Mouse (Mus musculus) midbrain, postnatal 0 days (tissue): ENCODE results near the gene Cnksr3. TPM values are rescaled to one million over a fixed set of nuclear protein-coding genes. Genes with fewer than 3 reads are reported as not detected.

ENCODE experiments used
- ATAC-seq: fragments of 200-750 bp; cut with Nextera tagmentation; 2 replicates; pipeline ENCODE4 v1.8.0; 2017; ENCODE audit warnings: moderate number of reproducible peaks, mild to moderate bottlenecking, moderate TSS enrichment, moderate library complexity; ENCODE audit not compliant: low FRiP score
- DNase-seq: peaks from one replicate; pipeline ENCODE4 v3.0.0-alpha.2; 2015; ENCODE audit warnings: low spot score
- H3K27ac ChIP-seq: fragments of 300-500 bp; sonication (generic); 2 replicates; pipeline ENCODE4 v1.5.1; 2014; ENCODE audit warnings: low read depth, mild to moderate bottlenecking, low read length, mixed read lengths
- H3K27me3 ChIP-seq: fragments of 300-500 bp; sonication (generic); 2 replicates; pipeline ENCODE4 v1.6.1; 2014; ENCODE audit warnings: low read length, control low read depth, mixed read lengths; ENCODE audit not compliant: insufficient read depth
- H3K36me3 ChIP-seq: fragments of 300-500 bp; sonication (generic); 2 replicates; pipeline ENCODE4 v1.6.1; 2014; ENCODE audit warnings: low read length, control low read depth, mixed read lengths; ENCODE audit not compliant: insufficient read depth
- H3K4me1 ChIP-seq: fragments of 300-500 bp; sonication (generic); 2 replicates; pipeline ENCODE4 v1.6.1; 2014; ENCODE audit warnings: mild to moderate bottlenecking, control low read depth, antibody characterized with exemption, low read length, mixed read lengths; ENCODE audit not compliant: insufficient read depth
- H3K4me2 ChIP-seq: fragments of 300-500 bp; sonication (generic); 2 replicates; pipeline ENCODE4 v1.6.1; 2014; ENCODE audit warnings: low read depth, mild to moderate bottlenecking, low read length, mixed read lengths; ENCODE audit not compliant: poor library complexity, severe bottlenecking
- H3K4me3 ChIP-seq: fragments of 300-500 bp; sonication (generic); 2 replicates; pipeline ENCODE4 v1.5.1; 2014; ENCODE audit warnings: low read depth, mild to moderate bottlenecking, low read length, moderate library complexity
- H3K9ac ChIP-seq: fragments of 300-500 bp; sonication (generic); replicated peaks from 2 replicates; pipeline ENCODE4 v1.6.1; 2014; ENCODE audit warnings: mild to moderate bottlenecking, low read length, moderate library complexity, mixed read lengths; ENCODE audit not compliant: poor library complexity, severe bottlenecking
- H3K9me3 ChIP-seq: fragments of 300-500 bp; sonication (generic); 2 replicates; pipeline ENCODE4 v1.6.1; 2016; ENCODE audit warnings: low read length, control low read depth
- CTCF ChIP-seq: IDR thresholded peaks from 2 replicates; pipeline ENCODE4 v1.5.1; 2016; ENCODE audit warnings: antibody characterized with exemption, mild to moderate bottlenecking
- WGBS: fragments of 180-500 bp; shearing (Covaris S2); extraction: QIAGEN DNeasy Blood & Tissue Kit; methylation state at CpG from one replicate; pipeline ENCODE4 v1.1.7; 2014; 5-methylcytosine and 5-hydroxymethylcytosine counted together
- polyA plus RNA-seq: library from polyadenylated mRNA; unstranded; fragments of >200 nt; fragmentation: Nextera tagmentation; extraction: Ambion mirVana; gene quantifications from 2 replicates; pipeline ENCODE4 v1.2.1, GENCODE M21; 2015
- total RNA-seq: library from RNA; depleted of rRNA; stranded (reverse); fragments of >200 nt; gene quantifications from 2 replicates; pipeline ENCODE4 v1.2.3, GENCODE M21; 2014

Gene Cnksr3
- total and polyA plus RNA-seq, 2 experiments from 2014 or later = 1.8 to 4.1 TPM

- Histone ChIP-seq H3K4me1 (no peaks in the 10 kb centered on the region; the same call in 1 of the 2 replicates), H3K4me2 (no peak overlapping the region), H3K27ac (no peak overlapping the region), H3K36me3 (no peaks in the 10 kb centered on the region), H3K9me3 (no peaks in the 10 kb centered on the region), H3K4me3 (no peak overlapping the region), H3K27me3 (no peaks in the 10 kb centered on the region), H3K9ac (no peak overlapping the region)
- no peak for ATAC-seq
- no peak for DNase-seq
- WGBS = 89% methylated on average over 9 of the region's 9 CpGs
- TF ChIP-seq CTCF = no peak
These were observed 20.2 kb downstream of the Cnksr3 start for GRCm38 (mm10) chr10:7191721-7192413.

GRCm38 (mm10) chr10:7189194-7189593 is 22.8 kb downstream of the Cnksr3 start:
- no peaks in the 10 kb centered on the region for H3K9me3 ChIP-seq
- no peaks in the 10 kb centered on the region for H3K36me3 ChIP-seq
- H3K27me3 ChIP-seq = no peaks in the 10 kb centered on the region
- H3K4me2 ChIP-seq = no peak overlapping the region
- ATAC-seq (no peak), DNase-seq (no peak)
- no peak overlapping the region for H3K9ac ChIP-seq
- no peaks in the 10 kb centered on the region for H3K4me1 ChIP-seq
- 77% methylated on average over 6 of the region's 6 CpGs for WGBS
- H3K4me3 ChIP-seq = no peak overlapping the region
- no peak overlapping the region for H3K27ac ChIP-seq
- TF ChIP-seq CTCF = no peak

GRCm38 (mm10) chr10:7187881-7188280 is 24.2 kb downstream of the Cnksr3 start:
- no peak for TF ChIP-seq CTCF
- no peaks in the 10 kb centered on the region for H3K4me1 ChIP-seq
- no peak overlapping the region for H3K9ac ChIP-seq
- no peaks in the 10 kb centered on the region for H3K36me3 ChIP-seq
- H3K27ac ChIP-seq = no peak overlapping the region
- no peak overlapping the region for H3K4me3 ChIP-seq
- no peak for DNase-seq
- H3K4me2 ChIP-seq = no peak overlapping the region
- H3K9me3 ChIP-seq = no peaks in the 10 kb centered on the region
- H3K27me3 ChIP-seq = no peaks in the 10 kb centered on the region
- 72% methylated on average over 7 of the region's 7 CpGs for WGBS
- no peak for ATAC-seq

DNA sequence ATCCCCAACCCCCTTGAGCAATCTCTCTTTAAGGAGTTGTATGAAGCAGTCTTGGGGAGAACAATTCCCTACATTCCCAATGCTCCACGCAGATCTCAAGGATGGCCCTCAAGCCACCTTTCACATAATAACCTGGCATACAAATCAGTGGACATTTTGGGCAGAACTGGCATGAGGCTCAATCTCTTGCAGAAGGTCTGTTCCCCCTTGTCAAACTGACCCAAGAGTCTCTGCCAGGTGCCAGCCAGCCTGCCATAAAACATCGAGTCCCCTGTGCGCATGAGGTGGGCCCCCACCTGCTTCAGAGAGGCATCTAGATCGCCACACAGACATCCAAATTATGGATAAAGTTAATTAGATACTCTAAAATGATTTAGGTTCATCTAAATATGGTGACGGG is 25.0 kb downstream of the Cnksr3 start:
- ATAC-seq = no peak

GRCm38 (mm10) chr10:7186018-7186417 is 26.0 kb downstream of the Cnksr3 start:
- no peaks in the 10 kb centered on the region for H3K27me3 ChIP-seq
- TF ChIP-seq CTCF = no peak
- no peak overlapping the region for H3K9ac ChIP-seq
- ATAC-seq = no peak
- no peak overlapping the region for H3K4me3 ChIP-seq
- no peaks in the 10 kb centered on the region for H3K4me1 ChIP-seq
- H3K27ac ChIP-seq = no peak overlapping the region
- H3K36me3 ChIP-seq = no peaks in the 10 kb centered on the region
- WGBS = 94% methylated on average over 5 of the region's 5 CpGs
- no peak for DNase-seq
- H3K4me2 ChIP-seq = no peak overlapping the region
- H3K9me3 ChIP-seq = no peaks in the 10 kb centered on the region

More for the DNA sequence above, 25.0 kb downstream of the Cnksr3 start:
- no peak overlapping the region for H3K9ac ChIP-seq
- no peaks in the 10 kb centered on the region for H3K27me3 ChIP-seq
- H3K4me2 ChIP-seq = no peak overlapping the region
- no peak for DNase-seq
- no peak overlapping the region for H3K27ac ChIP-seq
- H3K4me1 ChIP-seq = no peaks in the 10 kb centered on the region
- H3K9me3 ChIP-seq = no peaks in the 10 kb centered on the region
- H3K4me3 ChIP-seq = no peak overlapping the region
- H3K36me3 ChIP-seq = no peaks in the 10 kb centered on the region
- no peak for TF ChIP-seq CTCF
- 93% methylated on average over 5 of the region's 5 CpGs for WGBS

DNA sequence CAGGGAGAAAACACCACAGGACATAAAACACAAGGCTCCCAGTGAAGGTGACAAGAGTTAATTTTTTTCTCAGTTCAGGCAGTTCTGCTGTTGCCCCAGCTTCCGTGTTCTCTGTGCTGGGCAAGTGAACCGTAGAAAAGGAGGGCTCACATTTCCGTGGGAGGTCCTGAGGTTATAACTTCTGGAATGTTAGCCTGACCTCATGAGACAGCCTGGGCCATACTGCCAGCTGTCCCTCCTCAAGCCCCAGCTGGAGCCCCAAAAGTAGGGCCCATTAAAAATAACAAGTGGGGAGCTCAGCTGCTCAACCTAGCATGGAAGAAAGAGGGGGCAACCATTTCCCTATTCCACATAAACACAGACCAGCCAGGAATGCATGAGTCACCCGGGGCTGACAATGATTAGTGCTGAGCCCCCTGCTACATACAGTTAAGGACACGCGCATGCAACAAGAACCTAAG is 28.8 kb downstream of the Cnksr3 start:
- H3K27ac ChIP-seq = no peak overlapping the region
- H3K4me3 ChIP-seq = no peak overlapping the region
- H3K4me2 ChIP-seq = no peak overlapping the region
- no peaks in the 10 kb centered on the region for H3K4me1 ChIP-seq
- no peaks in the 10 kb centered on the region for H3K36me3 ChIP-seq
- DNase-seq (no peak), ATAC-seq (no peak; the same call in 1 of the 2 replicates)
- no peak overlapping the region for H3K9ac ChIP-seq
- 52% methylated on average over 6 of the region's 6 CpGs for WGBS
- no peak for TF ChIP-seq CTCF
- no peaks in the 10 kb centered on the region for H3K9me3 ChIP-seq
- H3K27me3 ChIP-seq = no peaks in the 10 kb centered on the region
